Mouse (Mus musculus) MEL (cell line): Measurements from ENCODE around the gene Hgf. TPM values are rescaled to one million over a fixed set of nuclear protein-coding genes. Genes with fewer than 3 reads are reported as not detected.

Experiments used
- DNase-seq: peaks from one replicate; pipeline ENCODE4 v3.0.0; 2011; ENCODE audit warnings: low read depth, low spot score
- H3K27ac ChIP-seq: 2 replicates; pipeline ENCODE4 v1.5.1; 2012; ENCODE audit warnings: low read depth, mild to moderate bottlenecking, control low read depth, low read length, moderate library complexity; ENCODE audit not compliant: control insufficient read depth
- H3K27me3 ChIP-seq, 2 experiments: fragments of 150-350 bp in 1 of 2; sonication (generic) in 1 of 2; 2 replicates each; pipeline ENCODE4 v1.6.1; 2012; ENCODE audit warnings: low read length in 2 of 2, mild to moderate bottlenecking in 2 of 2, improper control_type of control experiment in 1 of 2, moderate library complexity in 1 of 2; ENCODE audit not compliant: insufficient read depth in 2 of 2, control insufficient read depth in 1 of 2
- H3K36me3 ChIP-seq, 2 experiments: 2 replicates each; pipeline ENCODE4 v1.6.1; 2012 to 2014; ENCODE audit warnings: low read length in 2 of 2, improper control_type of control experiment in 1 of 2, inconsistent platforms in 1 of 2, mild to moderate bottlenecking in 1 of 2; ENCODE audit not compliant: insufficient read depth in 2 of 2, control insufficient read depth in 1 of 2
- H3K4me1 ChIP-seq, 2 experiments: fragments of 150-350 bp in 1 of 2; sonication (generic) in 1 of 2; 2 replicates each; pipeline ENCODE4 v1.6.1; 2012; ENCODE audit warnings: low read length in 2 of 2, improper control_type of control experiment in 1 of 2, mild to moderate bottlenecking in 1 of 2; ENCODE audit not compliant: insufficient read depth in 2 of 2, control insufficient read depth in 1 of 2
- H3K4me3 ChIP-seq, 2 experiments: fragments of 150-350 bp in 1 of 2; sonication (generic) in 1 of 2; 2 replicates each; pipeline ENCODE4 v1.5.1; 2012; ENCODE audit warnings: low read depth in 2 of 2, low read length in 2 of 2, mild to moderate bottlenecking in 2 of 2, moderate library complexity in 2 of 2, control low read depth in 1 of 2, improper control_type of control experiment in 1 of 2; ENCODE audit not compliant: control insufficient read depth in 1 of 2, insufficient read depth in 1 of 2
- H3K79me2 ChIP-seq: 2 replicates; pipeline ENCODE4 v1.6.1; 2012; ENCODE audit warnings: mild to moderate bottlenecking, low read length, moderate library complexity; ENCODE audit not compliant: control insufficient read depth, poor library complexity, insufficient read depth
- H3K9ac ChIP-seq: 2 replicates; pipeline ENCODE4 v1.6.1; 2012; ENCODE audit warnings: low read depth, mild to moderate bottlenecking, control low read depth, low read length, moderate library complexity; ENCODE audit not compliant: control insufficient read depth, poor library complexity, severe bottlenecking
- H3K9me3 ChIP-seq: fragments of 150-350 bp; sonication (generic); replicated peaks from 2 replicates; pipeline ENCODE4 v1.6.1; 2012; ENCODE audit warnings: mild to moderate bottlenecking, low read length, improper control_type of control experiment, moderate library complexity; ENCODE audit not compliant: insufficient read depth
- E2F4 ChIP-seq: IDR thresholded peaks from 2 replicates; pipeline ENCODE4 v1.6.1; 2011; ENCODE audit warnings: low read depth, low read length, improper control_type of control experiment, borderline replicate concordance
- ELF1 ChIP-seq: IDR thresholded peaks from 2 replicates; pipeline ENCODE4 v1.6.1; 2014; ENCODE audit warnings: low read depth, mild to moderate bottlenecking, inconsistent platforms, low read length, improper control_type of control experiment, moderate library complexity
- ETS1 ChIP-seq: IDR thresholded peaks from 2 replicates; pipeline ENCODE4 v1.6.1; 2012; ENCODE audit warnings: low read depth, mild to moderate bottlenecking, inconsistent platforms, low read length, improper control_type of control experiment, moderate library complexity
- KAT2A ChIP-seq: conservative IDR thresholded peaks from 2 replicates; pipeline ENCODE4 v1.6.1; 2012; ENCODE audit warnings: low read depth, low read length, improper control_type of control experiment, inconsistent platforms
- MAX ChIP-seq: IDR thresholded peaks from 2 replicates; pipeline ENCODE4 v1.6.1; 2011; ENCODE audit warnings: low read length, improper control_type of control experiment
- MAZ ChIP-seq: IDR thresholded peaks from 2 replicates; pipeline ENCODE4 v1.6.1; 2012; ENCODE audit warnings: low read depth, mild to moderate bottlenecking, inconsistent platforms, low read length, improper control_type of control experiment
- MEF2A ChIP-seq: IDR thresholded peaks from 2 replicates; pipeline ENCODE4 v1.6.1; 2014; ENCODE audit warnings: low read depth, mild to moderate bottlenecking, inconsistent platforms, low read length, improper control_type of control experiment; ENCODE audit not compliant: poor library complexity, insufficient replicate concordance, severe bottlenecking; ENCODE audit errors: extremely low read depth
- MXI1 ChIP-seq: IDR thresholded peaks from 2 replicates; pipeline ENCODE4 v1.6.1; 2011; ENCODE audit warnings: mild to moderate bottlenecking, low read depth, low read length, improper control_type of control experiment
- MYB ChIP-seq: IDR thresholded peaks from 2 replicates; pipeline ENCODE4 v1.6.1; 2011; ENCODE audit warnings: mild to moderate bottlenecking, low read depth, low read length, improper control_type of control experiment
- MYC ChIP-seq: IDR thresholded peaks from 2 replicates; pipeline ENCODE4 v1.6.1; 2011; ENCODE audit warnings: low read depth, mild to moderate bottlenecking, low read length, improper control_type of control experiment, moderate library complexity
- NELFE ChIP-seq: IDR thresholded peaks from 2 replicates; pipeline ENCODE4 v1.6.1; 2011; ENCODE audit warnings: low read depth, low read length, improper control_type of control experiment
- POLR2A ChIP-seq, 2 experiments: IDR thresholded peaks; 2 replicates each; pipeline ENCODE4 v1.6.1; 2011 to 2012; ENCODE audit warnings: low read length in 2 of 2, mild to moderate bottlenecking in 2 of 2, control low read depth in 1 of 2, improper control_type of control experiment in 1 of 2, low read depth in 1 of 2, moderate library complexity in 1 of 2; ENCODE audit not compliant: control insufficient read depth in 1 of 2, insufficient read depth in 1 of 2, poor library complexity in 1 of 2
- RCOR1 ChIP-seq: IDR thresholded peaks from 2 replicates; pipeline ENCODE4 v1.6.1; 2012; ENCODE audit warnings: low read depth, mild to moderate bottlenecking, inconsistent platforms, low read length, improper control_type of control experiment
- TAL1 ChIP-seq: IDR thresholded peaks from 2 replicates; pipeline ENCODE4 v1.6.1; 2012; ENCODE audit warnings: mild to moderate bottlenecking, inconsistent platforms, low read length, moderate library complexity, mixed read lengths
- TCF12 ChIP-seq: IDR thresholded peaks from 2 replicates; pipeline ENCODE4 v1.6.1; 2014; ENCODE audit warnings: low read depth, mild to moderate bottlenecking, inconsistent platforms, low read length, improper control_type of control experiment, moderate library complexity
- UBTF ChIP-seq: IDR thresholded peaks from 2 replicates; pipeline ENCODE4 v1.6.1; 2012; ENCODE audit warnings: low read depth, mild to moderate bottlenecking, inconsistent platforms, low read length, improper control_type of control experiment, moderate library complexity, borderline replicate concordance; ENCODE audit not compliant: insufficient read depth
- USF1 ChIP-seq: IDR thresholded peaks from 2 replicates; pipeline ENCODE4 v1.6.1; 2014; ENCODE audit warnings: low read depth, mild to moderate bottlenecking, inconsistent platforms, low read length, improper control_type of control experiment, moderate library complexity
- ZKSCAN1 ChIP-seq: IDR thresholded peaks from 2 replicates; pipeline ENCODE4 v1.6.1; 2012; ENCODE audit warnings: low read depth, mild to moderate bottlenecking, inconsistent platforms, low read length, improper control_type of control experiment, moderate library complexity
- ZMIZ1 ChIP-seq: IDR thresholded peaks from 2 replicates; pipeline ENCODE4 v1.6.1; 2012; ENCODE audit warnings: low read depth, mild to moderate bottlenecking, inconsistent platforms, low read length, improper control_type of control experiment, moderate library complexity
- ZNF384 ChIP-seq: IDR thresholded peaks from 2 replicates; pipeline ENCODE4 v1.6.1; 2012; ENCODE audit warnings: low read depth, mild to moderate bottlenecking, inconsistent platforms, low read length, improper control_type of control experiment
- polyA plus RNA-seq, 2 experiments: library from polyadenylated mRNA; stranded (reverse) in 1 of 2; unstranded in 1 of 2; fragments of >175 nt in 1 of 2; fragments of >200 nt in 1 of 2; gene quantifications; 2 replicates each; pipeline versions ENCODE4 v1.2.1 to v1.2.4; 2012; ENCODE audit warnings: low replicate concordance in 2 of 2, low read depth in 1 of 2; ENCODE audit not compliant: insufficient read length in 2 of 2, insufficient read depth in 1 of 2, missing spikeins in 1 of 2
- total RNA-seq: library from RNA; depleted of rRNA; stranded (reverse); fragments of 300-350 nt; gene quantifications from 2 replicates; pipeline ENCODE4 v1.2.3, GENCODE M21; 2012

The Hgf gene
- total and polyA plus RNA-seq, 3 experiments: not detected

- H3K9me3 ChIP-seq: no peaks in the 10 kb centered on the region
- H3K27ac ChIP-seq: no peak overlapping the region
- H3K36me3 ChIP-seq: no peaks in the 10 kb centered on the region
- no peaks in the 10 kb centered on the region for H3K79me2 ChIP-seq
- H3K9ac ChIP-seq: no peak overlapping the region
- DNase-seq: no peak
- no peaks in the 10 kb centered on the region for H3K4me1 ChIP-seq
- no peak for TF ChIP-seq ETS1
- no peaks in the 10 kb centered on the region for H3K27me3 ChIP-seq
- no peak overlapping the region for H3K4me3 ChIP-seq
Observed at GRCm38 (mm10) chr5:16560247-16560646, 7.0 kb downstream of the Hgf start.

- no peaks in the 10 kb centered on the region for H3K79me2 ChIP-seq
- TF ChIP-seq MAX (no peak), ZKSCAN1 (no peak), ZNF384 (no peak), MAZ (no peak), MXI1 (no peak), MYB (no peak), RCOR1 (no peak), ELF1 (no peak), KAT2A (no peak), TCF12 (no peak), POLR2A (IDR thresholded peaks at IDR 0.05; ENCODE audit: control insufficient read depth in 1 of 2, insufficient read depth in 1 of 2, low read depth in 1 of 2, low read length in 2 of 2, poor library complexity in 1 of 2) (no peak), USF1 (no peak), ZMIZ1 (no peak)
- H3K36me3 ChIP-seq: no peaks in the 10 kb centered on the region
- no peak overlapping the region for H3K9ac ChIP-seq
- no peak for DNase-seq
- H3K4me3 ChIP-seq: no peak overlapping the region
- no peaks in the 10 kb centered on the region for H3K9me3 ChIP-seq
- H3K27me3 ChIP-seq: no peaks in the 10 kb centered on the region
- H3K4me1 ChIP-seq: no peaks in the 10 kb centered on the region; a peak in 1 of 4 replicates
- H3K27ac ChIP-seq: no peak overlapping the region
Observed at GRCm38 (mm10) chr5:16568997-16569396, 15.7 kb downstream of the Hgf start.

- no peaks in the 10 kb centered on the region for H3K4me1 ChIP-seq
- DNase-seq: no peak
- TF ChIP-seq UBTF (no peak), NELFE (no peak), TAL1 (no peak), MEF2A (no peak), MYC (no peak), E2F4 (no peak)
Observed at GRCm38 (mm10) chr5:16577882-16578742, 24.8 kb downstream of the Hgf start.

More at GRCm38 (mm10) chr5:16577882-16578742, 24.8 kb downstream of the Hgf start:
- no peaks in the 10 kb centered on the region for H3K79me2 ChIP-seq
- no peaks in the 10 kb centered on the region for H3K9me3 ChIP-seq
- no peaks in the 10 kb centered on the region for H3K27me3 ChIP-seq
- no peak overlapping the region for H3K27ac ChIP-seq
- H3K36me3 ChIP-seq: no peaks in the 10 kb centered on the region
- no peak overlapping the region for H3K9ac ChIP-seq
- H3K4me3 ChIP-seq: no peak overlapping the region
